Mouse (Mus musculus) cerebellum, adult 2 months (tissue): ENCODE results near the gene 2310034G01Rik.

ENCODE experiments used
- CTCF ChIP-seq: fragments of 200-500 bp; IDR thresholded peaks from 2 replicates; pipeline ENCODE4 v1.5.1; 2011; ENCODE audit warnings: low read depth, mild to moderate bottlenecking, control low read depth, low read length, moderate library complexity, borderline replicate concordance; ENCODE audit not compliant: insufficient read depth
- POLR2A ChIP-seq: fragments of 200-500 bp; IDR thresholded peaks from 2 replicates; pipeline ENCODE4 v1.6.1; 2011; ENCODE audit warnings: low read length, control low read depth, borderline replicate concordance; ENCODE audit not compliant: insufficient read depth

DNA sequence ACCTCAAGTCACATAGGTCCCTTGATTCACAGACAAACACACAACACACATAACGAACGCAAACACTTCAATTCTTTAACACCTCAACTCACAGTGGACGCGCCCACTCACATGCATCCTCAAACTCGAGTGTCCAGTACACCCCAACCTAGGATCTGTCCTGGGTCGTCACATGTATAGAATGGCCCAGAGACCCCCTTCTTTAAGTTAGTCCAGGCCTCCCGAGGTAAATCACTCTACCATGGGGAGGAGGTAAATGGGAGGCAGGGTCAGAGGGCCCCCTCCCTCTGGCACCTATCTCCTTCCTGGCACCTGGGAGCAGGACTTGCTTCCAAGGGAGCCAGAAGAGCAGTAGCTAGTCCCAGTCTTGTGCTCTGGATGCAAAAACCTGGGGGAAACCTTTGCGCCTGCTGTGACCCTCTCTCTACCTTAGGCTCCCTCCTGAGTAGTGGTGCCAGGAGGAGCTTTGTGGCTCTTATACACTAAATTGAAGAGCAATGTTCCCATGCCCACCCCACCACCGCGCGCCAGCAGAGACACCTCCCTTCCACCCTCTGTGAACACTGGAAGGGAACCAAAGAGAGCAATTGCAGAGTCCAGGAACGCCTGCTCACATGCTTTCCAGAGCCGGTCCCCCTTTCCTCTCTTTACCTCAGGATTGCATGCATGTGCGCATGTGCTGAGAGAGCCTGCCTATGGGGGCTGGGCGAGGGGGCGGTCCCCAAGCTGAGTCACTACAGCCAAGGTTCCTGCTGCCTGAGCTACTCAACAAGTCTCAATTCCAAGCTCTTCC is 31.3 kb downstream of the 2310034G01Rik start:
- TF ChIP-seq POLR2A (no peak), CTCF (no peak)
